Mouse (Mus musculus) stomach, embryonic 14.5 days (tissue): Measurements from ENCODE around the gene Kif11. TPM values are rescaled to one million over a fixed set of nuclear protein-coding genes. Genes with fewer than 3 reads are reported as not detected.

ENCODE experiments used
- ATAC-seq: fragments of 200-750 bp; cut with Nextera tagmentation; 2 replicates; pipeline ENCODE4 v1.8.0; 2017; ENCODE audit warnings: low read depth, moderate TSS enrichment; ENCODE audit not compliant: insufficient number of reproducible peaks, insufficient read depth, low FRiP score
- H3K27ac ChIP-seq: fragments of 300-500 bp; sonication (generic); 2 replicates; pipeline ENCODE4 v1.5.1; 2014; ENCODE audit warnings: mild to moderate bottlenecking, low read length, moderate library complexity, mixed read lengths
- H3K27me3 ChIP-seq: fragments of 300-500 bp; sonication (generic); 2 replicates; pipeline ENCODE4 v1.6.1; 2014; ENCODE audit warnings: low read length, control low read depth, mixed read lengths; ENCODE audit not compliant: control insufficient read depth, insufficient read depth
- H3K36me3 ChIP-seq: fragments of 300-500 bp; sonication (generic); 2 replicates; pipeline ENCODE4 v1.6.1; 2014; ENCODE audit warnings: mild to moderate bottlenecking, control low read depth, low read length, moderate library complexity, mixed read lengths; ENCODE audit not compliant: control insufficient read depth, insufficient read depth
- H3K4me1 ChIP-seq: fragments of 300-500 bp; sonication (generic); 2 replicates; pipeline ENCODE4 v1.6.1; 2014; ENCODE audit warnings: low read length, control low read depth, mixed read lengths; ENCODE audit not compliant: control insufficient read depth, insufficient read depth
- H3K4me2 ChIP-seq: fragments of 300-500 bp; sonication (generic); replicated peaks from 2 replicates; pipeline ENCODE4 v1.6.1; 2014; ENCODE audit warnings: low read depth, low read length, control low read depth
- H3K4me3 ChIP-seq: fragments of 300-500 bp; sonication (generic); 2 replicates; pipeline ENCODE4 v1.5.1; 2014; ENCODE audit warnings: low read depth, low read length, control low read depth
- H3K9ac ChIP-seq: fragments of 300-500 bp; sonication (generic); replicated peaks from 2 replicates; pipeline ENCODE4 v1.6.1; 2014; ENCODE audit warnings: low read depth, mild to moderate bottlenecking, control low read depth, low read length, moderate library complexity, mixed read lengths
- H3K9me3 ChIP-seq: fragments of 300-500 bp; sonication (generic); 2 replicates; pipeline ENCODE4 v1.6.1; 2016; ENCODE audit warnings: low read depth, low read length, control low read depth; ENCODE audit not compliant: control insufficient read depth
- WGBS: fragments of 180-500 bp; shearing (Covaris S2); extraction: QIAGEN DNeasy Blood & Tissue Kit; methylation state at CpG from one replicate; pipeline ENCODE4 v1.1.7; 2014; 5-methylcytosine and 5-hydroxymethylcytosine counted together
- polyA plus RNA-seq: library from polyadenylated mRNA; unstranded; fragments of >200 nt; fragmentation: Nextera tagmentation; extraction: Ambion mirVana; gene quantifications from 2 replicates; pipeline ENCODE4 v1.2.1, GENCODE M21; 2014

The Kif11 gene
- polyA plus RNA-seq, 1 experiment from 2014 or later, result 69.7 TPM

DNA sequence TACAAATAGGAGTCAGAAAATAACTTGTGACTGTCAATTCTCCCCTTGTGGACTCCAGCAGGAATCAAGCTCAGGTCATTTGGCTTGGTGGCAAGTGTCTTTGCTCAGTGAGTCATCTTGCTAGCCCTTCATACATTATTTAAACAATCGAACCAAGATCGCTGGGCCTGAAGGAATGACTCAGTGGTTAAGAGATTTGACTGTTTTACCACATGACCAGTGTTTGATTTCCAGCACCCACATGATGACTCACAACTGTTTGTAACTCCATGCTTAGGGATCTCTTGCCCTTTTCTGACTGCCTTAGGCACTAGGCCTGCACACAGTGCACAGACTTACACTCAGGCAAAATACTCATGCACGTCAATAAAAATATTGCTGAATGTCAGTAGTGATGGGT lies 15.7 kb downstream of the Kif11 start:
- Histone ChIP-seq H3K9me3 (no peaks in the 10 kb centered on the region; the same call in 1 of the 2 replicates), H3K4me3 (no peak overlapping the region), H3K27ac (no peak overlapping the region), H3K9ac (no peak overlapping the region), H3K36me3 (peaks cover 48% of the 10 kb centered on the region), H3K4me2 (no peak overlapping the region), H3K4me1 (no peaks in the 10 kb centered on the region), H3K27me3 (no peaks in the 10 kb centered on the region)
- WGBS, result 99% methylated on average over 3 of the region's 3 CpGs
- ATAC-seq, result no peak

DNA sequence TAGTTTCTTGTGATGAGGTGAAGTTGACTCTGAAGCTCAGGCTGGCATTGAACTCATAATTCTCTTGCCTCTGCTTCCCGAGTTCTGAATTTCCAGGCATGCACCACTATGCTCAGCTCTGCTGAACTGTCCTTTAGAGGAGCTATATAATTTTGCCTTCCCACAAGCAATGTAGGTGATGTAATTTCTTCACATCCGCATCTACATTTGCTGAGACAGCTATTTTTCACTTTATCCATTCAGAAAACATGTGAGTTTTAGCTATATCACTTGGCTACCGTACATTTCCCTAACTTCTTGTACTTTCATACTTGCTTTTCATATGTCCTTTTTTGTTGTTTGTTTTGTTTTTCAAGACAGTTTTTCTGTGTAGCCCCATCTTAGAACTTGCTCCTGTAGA lies 20.1 kb downstream of the Kif11 start:
- H3K27ac ChIP-seq, result no peak overlapping the region
- no peak overlapping the region for H3K4me3 ChIP-seq
- WGBS, result 91% methylated on average over 3 of the region's 3 CpGs
- H3K9ac ChIP-seq, result no peak overlapping the region
- H3K4me1 ChIP-seq, result no peaks in the 10 kb centered on the region
- no peaks in the 10 kb centered on the region for H3K27me3 ChIP-seq
- H3K9me3 ChIP-seq, result no peaks in the 10 kb centered on the region
- H3K36me3 ChIP-seq, result peaks cover 56% of the 10 kb centered on the region
- ATAC-seq, result no peak
- no peak overlapping the region for H3K4me2 ChIP-seq

DNA sequence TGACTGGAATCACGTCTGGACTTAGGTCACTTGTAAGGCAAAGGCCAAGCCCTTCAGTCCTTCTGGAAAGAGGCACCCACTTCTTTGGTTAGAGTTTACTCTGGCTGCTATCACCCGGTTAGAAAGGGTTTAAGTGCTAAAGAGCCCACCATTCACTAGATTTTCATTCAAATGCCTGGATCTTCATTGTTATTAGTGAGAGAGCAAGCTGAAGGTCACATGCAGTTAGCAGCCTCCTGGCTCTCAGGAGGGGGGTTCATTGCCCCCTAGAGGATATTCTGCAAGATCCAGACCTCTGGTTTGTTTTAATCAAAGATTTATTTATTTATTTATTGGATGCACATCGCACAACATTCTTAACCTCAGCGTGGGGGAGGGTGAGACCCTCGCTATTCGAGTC lies 24.7 kb downstream of the Kif11 start:
- Histone ChIP-seq H3K4me3 (no peak overlapping the region), H3K27me3 (no peaks in the 10 kb centered on the region), H3K9ac (no peak overlapping the region), H3K4me1 (no peaks in the 10 kb centered on the region), H3K27ac (no peak overlapping the region), H3K36me3 (peaks cover 59% of the 10 kb centered on the region), H3K4me2 (no peak overlapping the region), H3K9me3 (no peaks in the 10 kb centered on the region)
- ATAC-seq, result no peak
- 85% methylated on average over 6 of the region's 6 CpGs for WGBS

DNA sequence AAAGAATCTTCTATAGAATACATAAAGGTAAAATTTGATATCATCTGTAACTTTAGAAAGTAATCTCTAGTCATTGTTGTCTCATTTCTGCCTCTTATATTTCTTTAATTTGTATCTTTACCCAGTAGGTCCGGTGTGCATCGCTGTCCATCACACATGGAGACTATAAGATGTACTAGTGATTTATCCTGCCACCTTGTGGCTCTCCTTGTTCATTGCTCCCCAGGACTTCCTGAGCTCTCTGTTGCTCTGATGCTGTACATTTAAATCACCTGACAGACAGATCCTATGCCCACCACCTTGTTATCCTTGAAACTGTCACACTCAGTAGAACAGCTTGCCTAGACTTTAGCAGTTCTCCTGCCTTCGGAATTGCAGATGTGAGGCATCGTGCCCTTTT lies 42.1 kb downstream of the Kif11 start:
- Histone ChIP-seq H3K36me3 (peaks cover 50% of the 10 kb centered on the region), H3K27ac (no peak overlapping the region), H3K9me3 (no peaks in the 10 kb centered on the region), H3K9ac (no peak overlapping the region), H3K4me2 (no peak overlapping the region), H3K27me3 (no peaks in the 10 kb centered on the region), H3K4me3 (no peak overlapping the region), H3K4me1 (no peaks in the 10 kb centered on the region)
- 89% methylated on average over 4 of the region's 4 CpGs for WGBS
- no peak for ATAC-seq

DNA sequence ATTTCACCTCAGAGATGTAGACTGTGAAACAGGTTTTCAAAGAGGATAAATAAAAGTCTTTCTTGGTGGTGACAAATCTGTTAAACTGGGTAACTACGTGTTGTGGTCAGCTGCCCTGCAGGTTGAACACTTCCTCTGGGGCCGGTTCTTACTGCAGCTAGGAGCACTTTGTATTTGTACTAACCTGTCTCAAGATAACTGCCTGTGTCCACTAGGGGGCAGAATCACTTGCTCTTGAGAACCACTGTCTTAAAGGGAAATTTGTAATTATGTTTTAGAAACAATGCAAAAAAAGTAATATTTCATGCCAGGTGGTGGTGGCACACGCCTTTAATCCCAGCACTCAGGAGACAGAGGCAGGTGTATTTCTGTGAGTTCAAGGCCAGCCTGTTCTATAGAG lies 43.4 kb downstream of the Kif11 start:
- no peak for ATAC-seq
- 33% methylated on average over 3 of the region's 3 CpGs for WGBS
- H3K4me1 ChIP-seq, result no peaks in the 10 kb centered on the region
- H3K4me3 ChIP-seq, result no peak overlapping the region
- H3K9me3 ChIP-seq, result no peaks in the 10 kb centered on the region
- H3K4me2 ChIP-seq, result no peak overlapping the region
- H3K27me3 ChIP-seq, result no peaks in the 10 kb centered on the region
- H3K36me3 ChIP-seq, result peaks cover 47% of the 10 kb centered on the region
- no peak overlapping the region for H3K27ac ChIP-seq
- H3K9ac ChIP-seq, result no peak overlapping the region

DNA sequence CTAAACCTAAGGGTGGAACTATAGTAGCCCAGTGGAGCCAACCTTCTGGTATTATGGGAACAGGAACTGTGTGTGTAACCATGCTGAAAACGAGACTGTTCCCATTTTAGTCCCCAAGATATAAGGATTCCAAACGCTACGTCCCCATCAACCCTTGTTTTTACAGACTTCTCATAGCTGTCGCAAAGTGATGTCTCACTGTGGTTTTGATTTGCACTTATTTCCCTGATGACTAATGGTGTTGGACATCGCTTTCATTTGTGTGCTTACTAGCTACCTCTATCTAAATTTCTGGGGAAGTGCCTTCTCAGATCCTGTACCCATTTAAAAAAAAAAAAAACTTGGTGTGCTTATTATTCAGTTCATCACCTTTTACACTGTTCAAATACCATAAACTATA lies 52.4 kb downstream of the Kif11 start:
- no peaks in the 10 kb centered on the region for H3K27me3 ChIP-seq
- no peak overlapping the region for H3K4me3 ChIP-seq
- ATAC-seq, result no peak
- no peak overlapping the region for H3K4me2 ChIP-seq
- H3K9me3 ChIP-seq, result no peaks in the 10 kb centered on the region
- H3K9ac ChIP-seq, result no peak overlapping the region
- 79% methylated on average over 5 of the region's 5 CpGs for WGBS
- H3K27ac ChIP-seq, result no peak overlapping the region
- no peaks in the 10 kb centered on the region for H3K36me3 ChIP-seq
- no peaks in the 10 kb centered on the region for H3K4me1 ChIP-seq

DNA sequence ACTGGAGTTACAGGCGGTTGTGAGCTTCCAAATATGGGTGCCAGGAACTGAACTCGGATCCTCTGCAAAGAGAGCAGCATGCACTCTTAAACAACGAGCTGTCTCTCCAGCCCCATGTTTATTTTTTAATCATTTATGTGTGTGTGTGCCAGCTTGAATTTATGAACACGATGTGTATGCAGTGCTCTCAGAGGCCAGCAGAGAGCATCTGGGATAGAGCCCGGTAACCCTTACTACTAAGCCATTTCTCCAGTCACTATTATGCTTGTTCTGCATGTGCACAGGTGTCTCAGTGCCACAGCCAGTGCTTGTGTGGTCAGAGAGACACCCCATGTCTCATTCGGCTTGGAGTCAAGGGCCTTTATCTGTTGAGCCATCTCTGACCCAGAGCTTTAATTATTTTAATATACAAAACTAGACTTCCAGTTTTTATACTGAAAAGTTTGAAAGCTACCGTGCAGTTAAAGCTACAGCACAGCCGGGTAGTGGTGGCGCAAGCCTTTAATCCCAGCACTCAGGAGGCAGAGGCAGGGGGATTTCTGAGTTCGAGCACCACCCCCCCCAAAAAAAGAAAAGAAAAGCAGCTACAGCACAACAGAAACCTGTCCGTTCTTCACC lies 55.0 kb downstream of the Kif11 start:
- H3K27ac ChIP-seq, result no peak overlapping the region
- no peak overlapping the region for H3K4me3 ChIP-seq
- H3K27me3 ChIP-seq, result peaks cover 15% of the 10 kb centered on the region
- H3K36me3 ChIP-seq, result no peaks in the 10 kb centered on the region
- ATAC-seq, result no peak
- no peaks in the 10 kb centered on the region for H3K9me3 ChIP-seq
- WGBS, result 89% methylated on average over 11 of the region's 11 CpGs
- peaks cover 3% of the 10 kb centered on the region; the same call in 1 of the 2 replicates for H3K4me1 ChIP-seq
- H3K4me2 ChIP-seq, result no peak overlapping the region
- no peak overlapping the region for H3K9ac ChIP-seq

DNA sequence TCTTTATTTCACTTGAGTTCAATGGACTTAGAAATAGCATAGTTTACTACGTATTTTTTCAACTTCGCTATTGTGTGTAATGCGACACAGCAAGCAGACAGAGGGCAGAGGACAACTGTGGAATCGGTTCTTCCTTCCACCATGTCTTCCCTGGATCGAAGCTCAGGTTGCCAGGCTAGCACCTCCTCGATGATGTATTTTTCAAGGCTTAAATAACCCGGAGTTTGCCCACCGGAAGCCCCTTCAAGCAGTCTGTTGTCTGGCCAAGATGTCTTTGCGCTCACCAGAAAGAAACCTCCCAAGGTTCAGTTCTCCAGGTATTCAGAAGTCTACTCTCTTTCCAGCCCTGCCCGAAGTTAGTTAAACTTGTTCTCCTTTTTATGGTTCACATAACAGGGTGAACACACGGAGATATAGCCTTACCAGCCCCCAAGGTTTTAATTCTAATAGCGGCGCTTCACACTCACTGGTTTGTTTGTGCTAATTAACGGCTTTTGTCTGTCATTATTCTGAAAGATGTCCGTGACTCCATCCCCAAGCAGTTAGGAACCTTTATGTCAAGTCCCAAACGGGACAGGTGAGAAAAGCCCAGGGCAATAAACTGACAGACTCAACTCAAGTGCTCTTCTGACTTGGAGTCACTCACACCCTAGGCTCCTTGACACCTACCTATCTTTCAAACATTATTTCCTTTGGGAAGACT lies 56.8 kb downstream of the Kif11 start:
- no peaks in the 10 kb centered on the region for H3K9me3 ChIP-seq
- H3K36me3 ChIP-seq, result no peaks in the 10 kb centered on the region
- H3K27ac ChIP-seq, result no peak overlapping the region
- peaks cover 3% of the 10 kb centered on the region; the same call in 1 of the 2 replicates for H3K4me1 ChIP-seq
- peaks cover 28% of the 10 kb centered on the region for H3K27me3 ChIP-seq
- no peak overlapping the region for H3K4me3 ChIP-seq
- H3K4me2 ChIP-seq, result no peak overlapping the region; the same call in 1 of the 2 replicates
- no peak for ATAC-seq
- H3K9ac ChIP-seq, result no peak overlapping the region
- WGBS, result 20% methylated on average over 16 of the region's 16 CpGs
